Mouse (Mus musculus) olfactory bulb, adult 2 months (tissue): ENCODE data around the gene Nek3.

Experiments used
- CTCF ChIP-seq: fragments of 200-500 bp; IDR thresholded peaks from 2 replicates; pipeline ENCODE4 v1.5.1; 2012; ENCODE audit warnings: low read depth, mild to moderate bottlenecking, low read length, moderate library complexity; ENCODE audit not compliant: insufficient read depth
- POLR2A ChIP-seq: fragments of 200-500 bp; IDR thresholded peaks from 2 replicates; pipeline ENCODE4 v1.6.1; 2012; ENCODE audit warnings: mild to moderate bottlenecking, low read depth, low read length, moderate library complexity; ENCODE audit not compliant: insufficient read depth

DNA sequence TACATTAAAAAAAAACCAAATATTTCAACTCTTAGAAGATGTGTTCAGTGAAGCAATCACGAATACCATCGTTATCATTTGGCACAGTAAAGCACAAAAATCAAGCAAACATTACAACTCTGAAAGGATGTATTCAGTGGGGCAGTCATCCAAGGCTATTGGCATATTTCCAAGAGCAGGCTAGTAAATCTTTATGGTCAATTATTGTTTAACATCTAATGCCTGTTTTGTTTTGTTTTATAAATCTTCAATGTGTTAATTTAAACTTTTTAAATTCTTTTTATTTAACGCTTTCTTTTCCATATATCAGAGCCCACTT lies 15.9 kb downstream of the Nek3 start:
- TF ChIP-seq CTCF (no peak), POLR2A (no peak)
